Mouse (Mus musculus) C2C12 (cell line): ENCODE measurements at regions not wholly inside any gene's neighbourhood (a gene's known extent, or its start where the extent isn't known, plus 50 kb on each side); places are given as distances from the start of the nearest gene placed in this dataset.

Experiments used
- CEBPB ChIP-seq: IDR thresholded peaks from one replicate; pipeline ENCODE4 v1.6.1; 2011; ENCODE audit warnings: low read depth, mild to moderate bottlenecking, control low read depth, moderate library complexity
- CTCF ChIP-seq: IDR thresholded peaks from one replicate; pipeline ENCODE4 v1.5.1; 2011; ENCODE audit not compliant: control insufficient read depth, insufficient read depth, insufficient read length
- MAX ChIP-seq: IDR thresholded peaks from one replicate; pipeline ENCODE4 v1.6.1; 2011; ENCODE audit warnings: mild to moderate bottlenecking, control low read depth
- MYOD1 ChIP-seq: IDR thresholded peaks from one replicate; pipeline ENCODE4 v1.6.1; 2011; ENCODE audit warnings: low read depth; ENCODE audit not compliant: control insufficient read depth, insufficient read length
- USF1 ChIP-seq: IDR thresholded peaks from one replicate; pipeline ENCODE4 v1.6.1; 2011; ENCODE audit warnings: low read depth, mild to moderate bottlenecking, control low read depth, moderate library complexity

- TF ChIP-seq MYOD1 (no peak), USF1 (no peak), CTCF (no peak), MAX (no peak), CEBPB (no peak)
These were observed 109.1 kb downstream of the Icos start for GRCm38 (mm10) chr1:61086811-61087210.
